Mouse (Mus musculus) urinary bladder, adult 2 months (tissue): ENCODE measurements around the gene Kif6. TPM values are rescaled to one million over a fixed set of nuclear protein-coding genes. Genes with fewer than 3 reads are reported as not detected.

Experiments used
- DNase-seq: peaks from one replicate; pipeline ENCODE4 v3.0.0; 2022; ENCODE audit warnings: low spot score
- polyA plus RNA-seq: library from polyadenylated mRNA; depleted of rRNA; stranded (reverse); fragments of >200 nt; gene quantifications from 2 replicates; pipeline ENCODE4 v1.2.3, GENCODE M21; 2012; rRNA removed

Gene Kif6
- 0.97 and 1.1 TPM in 2 replicates for polyA plus RNA-seq

GRCm38 (mm10) chr17:49614577-49615235, at the start of gene Kif6:
Kif6 (plus strand) TSS chr17:49615136.
- peak; percentile 47 for DNase-seq

DNA sequence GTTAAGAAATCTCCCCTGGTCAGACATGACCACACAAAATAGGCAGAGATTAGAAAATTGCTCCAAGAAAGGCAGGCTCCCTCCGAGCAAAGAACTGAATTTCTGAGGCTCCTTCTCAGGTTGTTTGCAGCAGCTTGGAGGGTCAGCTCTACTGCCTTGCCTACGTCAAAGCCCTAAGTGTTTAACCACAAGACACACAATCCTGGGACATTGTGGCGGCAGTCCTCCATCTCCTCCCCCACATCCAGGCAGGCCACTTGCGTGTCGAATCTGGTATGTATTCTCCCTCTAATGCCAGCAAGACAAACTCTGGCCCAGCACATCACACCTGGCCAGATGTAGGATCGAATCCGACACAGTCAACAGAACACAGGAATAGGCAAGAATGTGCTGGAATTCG, 46.2 kb upstream of the Kif6 start:
- no peak for DNase-seq

- DNase-seq, result no peak
Measured at GRCm38 (mm10) chr17:49577321-49577720, 37.6 kb upstream of the Kif6 start.

- no peak for DNase-seq
Measured at GRCm38 (mm10) chr17:49582471-49582870, 32.5 kb upstream of the Kif6 start.

DNA sequence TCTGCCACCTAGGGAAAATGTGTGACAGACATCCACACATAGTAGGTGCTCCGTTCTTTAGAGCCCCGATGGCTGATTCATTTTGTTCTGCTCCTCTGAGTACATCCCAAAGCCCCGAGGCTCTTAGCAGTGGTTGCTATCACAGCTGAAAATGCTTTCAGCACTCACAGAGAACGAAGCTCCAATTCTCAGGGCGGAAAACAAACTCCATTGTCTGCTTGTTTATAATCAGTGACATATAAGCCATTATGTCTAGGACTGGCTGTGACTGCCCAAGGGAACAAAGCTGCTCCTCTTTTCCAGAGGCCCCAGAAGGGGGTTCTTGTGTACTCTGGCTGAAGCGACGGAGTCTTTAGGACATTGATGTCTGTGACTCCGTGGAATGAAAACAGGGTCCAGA, 24.9 kb upstream of the Kif6 start:
- no peak for DNase-seq

DNA sequence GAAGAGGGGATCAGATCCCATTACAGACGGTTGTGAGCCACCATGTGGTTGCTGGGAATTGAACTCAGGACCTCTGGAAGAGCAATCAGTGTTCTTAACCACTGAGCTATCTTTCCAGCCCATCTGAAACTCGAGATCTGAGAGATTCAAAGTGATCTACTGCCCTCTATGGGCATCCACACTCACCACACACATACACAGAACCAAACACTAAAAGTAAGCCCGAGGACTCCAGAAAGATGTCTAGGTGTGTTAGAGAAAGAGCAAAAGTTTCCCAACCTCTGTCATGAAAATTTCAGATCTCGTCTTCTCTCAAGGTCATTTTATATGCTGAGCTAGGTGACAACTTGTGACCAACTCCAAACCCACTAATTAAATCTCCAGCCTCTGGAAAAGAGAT, 9.5 kb upstream of the Kif6 start:
- no peak for DNase-seq

GRCm38 (mm10) chr17:49607351-49608027, 7.4 kb upstream of the Kif6 start:
- no peak for DNase-seq

- no peak for DNase-seq
Measured at GRCm38 (mm10) chr17:49610296-49610695, 4.6 kb upstream of the Kif6 start.

- DNase-seq, result peak; percentile 25
Measured at GRCm38 (mm10) chr17:49615241-49615651, 310 bp downstream of the Kif6 start.

DNA sequence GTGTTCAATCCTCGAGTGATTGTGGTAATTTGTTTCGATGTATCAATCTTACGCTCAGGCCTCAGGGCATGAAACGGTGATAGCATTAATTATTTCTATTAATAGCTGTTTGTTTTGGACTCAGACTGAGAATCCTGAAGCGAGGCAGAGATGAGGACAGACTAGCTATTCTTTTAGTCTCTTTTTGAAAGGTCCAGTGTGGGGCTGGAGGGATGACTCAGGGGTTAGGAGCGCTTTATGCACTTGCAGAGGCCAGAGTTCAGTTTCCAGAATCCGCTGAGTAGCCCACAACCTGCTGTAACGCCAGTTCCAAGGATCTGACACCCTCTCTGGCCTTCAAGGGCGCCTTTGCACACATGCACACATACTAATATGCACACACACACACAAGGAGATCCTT, 9.6 kb downstream of the Kif6 start:
- DNase-seq, result no peak

- DNase-seq, result no peak
Measured at GRCm38 (mm10) chr17:49627011-49627794, 12.3 kb downstream of the Kif6 start.

- no peak for DNase-seq
Measured at GRCm38 (mm10) chr17:49628875-49629274, 13.9 kb downstream of the Kif6 start.

DNA sequence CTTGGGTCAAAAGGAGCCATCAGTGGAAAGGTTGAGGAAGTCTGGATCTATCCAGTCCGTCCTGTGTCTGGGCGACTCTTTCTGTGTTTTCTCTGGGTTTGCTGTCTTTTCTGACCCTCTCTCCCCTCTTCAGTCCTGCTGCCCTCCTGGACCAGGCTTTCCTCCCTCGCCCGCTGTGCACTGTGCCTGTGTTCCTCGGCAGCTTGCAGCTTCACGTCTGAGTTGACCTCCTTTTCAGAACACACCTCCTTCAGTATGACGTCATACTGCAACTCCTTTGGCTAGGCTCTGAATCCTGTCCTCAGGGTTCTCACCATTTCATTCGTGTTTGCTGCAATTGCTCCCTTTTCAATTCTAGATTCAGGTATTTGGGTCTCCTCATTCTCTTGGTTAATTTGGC, 18.1 kb downstream of the Kif6 start:
- no peak for DNase-seq

- DNase-seq, result no peak
Measured at GRCm38 (mm10) chr17:49641903-49642302, 27.0 kb downstream of the Kif6 start.

GRCm38 (mm10) chr17:49642336-49642735, 27.4 kb downstream of the Kif6 start:
- DNase-seq, result no peak

- DNase-seq, result no peak
Measured at GRCm38 (mm10) chr17:49642889-49643490, 28.1 kb downstream of the Kif6 start.

- DNase-seq, result no peak
Measured at GRCm38 (mm10) chr17:49646267-49646666, 31.3 kb downstream of the Kif6 start.

DNA sequence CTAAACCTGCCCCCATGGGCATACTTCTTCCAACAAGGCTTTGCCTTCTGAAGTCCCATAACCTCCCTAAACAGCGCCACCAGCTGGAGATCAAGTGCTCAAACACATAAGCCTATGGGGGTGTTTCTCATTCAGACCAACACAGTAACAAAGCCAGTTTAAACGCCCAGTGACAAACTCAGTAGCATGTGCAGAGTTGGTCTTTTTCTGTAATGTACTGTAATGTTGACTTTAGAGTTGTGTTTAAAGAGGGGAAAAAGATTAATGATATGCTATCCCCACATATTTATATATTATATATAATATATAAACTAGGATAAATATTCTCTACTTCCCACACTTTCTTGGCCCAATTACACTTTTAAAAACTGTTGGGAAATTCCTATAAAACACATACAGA, 34.0 kb downstream of the Kif6 start:
- DNase-seq, result no peak

DNA sequence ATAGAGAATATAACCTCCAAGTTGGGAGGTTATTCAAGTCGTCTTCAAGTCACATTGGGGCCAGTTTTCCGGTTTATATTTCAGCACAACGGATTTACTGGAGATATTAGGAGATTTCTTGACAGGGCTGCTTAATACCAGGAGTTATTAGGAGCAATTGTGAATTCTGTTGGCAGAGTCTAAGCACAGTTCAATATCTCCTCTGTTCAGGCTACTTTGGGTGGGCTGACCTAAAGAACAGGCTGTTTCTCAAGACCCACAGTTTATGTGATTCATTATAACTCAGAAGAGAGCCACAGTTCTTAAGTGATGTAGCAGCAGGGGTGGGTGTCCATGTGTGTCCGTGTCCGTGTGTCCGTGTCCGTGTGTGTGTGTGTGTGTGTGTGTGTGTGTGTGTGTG, 34.5 kb downstream of the Kif6 start:
- DNase-seq, result no peak

GRCm38 (mm10) chr17:49650366-49650765, 35.4 kb downstream of the Kif6 start:
- DNase-seq, result no peak

- DNase-seq, result no peak
Measured at GRCm38 (mm10) chr17:49652357-49652756, 37.4 kb downstream of the Kif6 start.

GRCm38 (mm10) chr17:49652800-49653199, 37.9 kb downstream of the Kif6 start:
- DNase-seq, result no peak
